Mouse (Mus musculus) testis, adult 2 months (tissue): Measurements from ENCODE around the gene Cdk13.

Experiments used
- CTCF ChIP-seq: fragments of 200-500 bp; IDR thresholded peaks from 2 replicates; pipeline ENCODE4 v1.5.1; 2012; ENCODE audit warnings: low read depth, mild to moderate bottlenecking, inconsistent platforms, low read length, moderate library complexity; ENCODE audit not compliant: control insufficient read depth, insufficient read depth, insufficient replicate concordance
- POLR2A ChIP-seq: fragments of 200-500 bp; IDR thresholded peaks from 2 replicates; pipeline ENCODE4 v1.6.1; 2012; ENCODE audit warnings: low read depth, mild to moderate bottlenecking, inconsistent platforms, low read length, moderate library complexity; ENCODE audit not compliant: control insufficient read depth

GRCm38 (mm10) chr13:17802880-17803279, 2.0 kb downstream of the Cdk13 start:
- TF ChIP-seq CTCF, result no peak
- TF ChIP-seq POLR2A, result no peak
